Mouse (Mus musculus): ENCODE results near the gene Samd1. TPM values are rescaled to one million over a fixed set of nuclear protein-coding genes. Genes with fewer than 3 reads are reported as not detected.

Gene Samd1
- 16.0 and 17.3 TPM in 2 replicates for polyA plus RNA-seq (2014; fragmentation: Nextera tagmentation; extraction: Ambion mirVana)

GRCm38 (mm10) chr8:83997511-83998141 is at the start of gene Samd1:
TSS of gene Samd1 (plus strand) at chr8:83997672.
- Histone ChIP-seq H3K27ac (ENCODE audit: low read depth) (peak within 1 kb of the TSS; percentile 98), H3K4me1 (ENCODE audit: insufficient read depth) (peaks cover 6% of the 10 kb centered on the region), H3K4me3 (ENCODE audit: low read depth, low read length) (peak within 1 kb of the TSS; percentile 85), H3K4me2 (peak within 1 kb of the TSS; percentile 89), H3K9me3 (ENCODE audit: low read depth, low read length) (no peaks in the 10 kb centered on the region), H3K27me3 (ENCODE audit: insufficient read depth, low read length) (0 out of 2 replicates have a peak, but pooled peaks cover 3% of the 10 kb centered on the region), H3K9ac (peak within 1 kb of the TSS; percentile 80), H3K36me3 (ENCODE audit: insufficient read depth) (peaks cover 57% of the 10 kb centered on the region)
- ATAC-seq (ENCODE audit: insufficient read depth) = no peak
- no peak for TF ChIP-seq CTCF (IDR thresholded peaks at IDR 0.05; ENCODE audit: low read depth)
- under 1% methylated on average over 77 of the region's 112 CpGs for WGBS
- peak; percentile 75 for DNase-seq

GRCm38 (mm10) chr8:83954749-83955105 is 42.7 kb upstream of the Samd1 start:
- under 1% methylated on average over 14 of the region's 14 CpGs for WGBS
- no peak for DNase-seq

DNA sequence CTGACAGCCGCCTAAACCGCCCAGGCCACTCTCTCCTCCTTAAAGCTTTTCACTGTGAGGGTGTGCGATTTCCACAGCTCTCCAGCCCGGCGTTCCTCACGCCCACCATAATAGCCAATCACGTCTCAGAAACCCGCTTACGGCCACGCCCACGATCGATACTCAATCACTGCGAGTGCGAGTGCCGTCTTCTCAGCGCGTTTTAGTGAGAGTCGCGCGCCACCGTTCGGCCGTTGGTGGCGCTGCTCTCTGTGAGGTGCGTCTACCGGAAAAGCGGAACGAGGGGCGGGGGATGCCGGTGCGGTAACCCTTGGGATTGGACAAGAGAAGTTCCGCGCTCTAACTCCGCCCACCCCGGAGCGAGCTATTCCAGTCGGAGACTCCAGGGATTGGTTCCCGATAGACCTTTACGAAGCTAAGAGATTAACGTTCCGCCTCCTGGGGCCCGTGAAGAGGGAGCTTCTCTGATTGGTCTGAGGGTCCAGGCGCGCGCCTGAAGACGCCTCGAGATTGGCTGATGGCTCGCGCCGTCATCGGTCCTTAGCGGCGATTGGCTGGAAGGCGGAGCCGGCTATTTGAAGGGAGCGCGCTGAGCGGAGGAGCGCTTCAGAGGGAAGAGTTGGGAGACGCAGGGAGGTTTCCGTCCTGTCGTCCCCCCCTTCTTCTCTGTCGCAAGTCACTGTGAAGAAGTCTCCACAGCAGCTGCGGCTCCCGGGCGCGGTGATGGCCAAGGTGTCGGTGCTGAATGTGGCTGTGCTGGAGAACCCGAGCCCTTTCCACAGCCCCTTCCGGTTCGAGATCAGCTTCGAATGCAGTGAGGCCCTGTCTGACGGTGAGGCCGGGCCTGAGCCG is 42.1 kb upstream of the Samd1 start, which contains the start of the genes Gm10644 and Asf1b:
Gene Gm10644, minus strand, starts transcription at position 100 of the 852 bp plus-strand sequence.
Gene Asf1b, plus strand, starts transcription at position 402 of the 852 bp plus-strand sequence.
- Histone ChIP-seq H3K4me2 (peak within 1 kb of the TSS; percentile 92), H3K4me1 (ENCODE audit: insufficient read depth) (peaks cover 9% of the 10 kb centered on the region), H3K36me3 (ENCODE audit: insufficient read depth) (0 out of 2 replicates have a peak, but pooled peaks cover under 1% of the 10 kb centered on the region), H3K27ac (ENCODE audit: low read depth) (0 out of 2 replicates have a peak within 1 kb of the TSS, but pooled peaks have one; percentile 12), H3K9me3 (ENCODE audit: low read depth, low read length) (no peaks in the 10 kb centered on the region), H3K9ac (peak within 1 kb of the TSS; percentile 58), H3K4me3 (ENCODE audit: low read depth, low read length) (peak within 1 kb of the TSS; percentile 73), H3K27me3 (ENCODE audit: insufficient read depth, low read length) (no peaks in the 10 kb centered on the region)
- TF ChIP-seq CTCF (IDR thresholded peaks at IDR 0.05; ENCODE audit: low read depth) = peak; percentile 91
- WGBS = under 1% methylated on average over 75 of the region's 75 CpGs
- ATAC-seq (ENCODE audit: insufficient read depth) (peak; percentile 100), DNase-seq (peak; percentile 100)

More at GRCm38 (mm10) chr8:83954749-83955105, 42.7 kb upstream of the Samd1 start:
- peak overlapping the region; percentile 92 for H3K4me2 ChIP-seq
- peak overlapping the region; percentile 73 for H3K4me3 ChIP-seq (ENCODE audit: low read depth, low read length)
- no peaks in the 10 kb centered on the region for H3K27me3 ChIP-seq (ENCODE audit: insufficient read depth, low read length)
- ATAC-seq (ENCODE audit: insufficient read depth) = no peak
- 0 out of 2 replicates have a peak overlapping the region, but pooled peaks have one; percentile 12 for H3K27ac ChIP-seq (ENCODE audit: low read depth)
- no peaks in the 10 kb centered on the region for H3K36me3 ChIP-seq (ENCODE audit: insufficient read depth)
- H3K9ac ChIP-seq = peak overlapping the region; percentile 46
- peaks cover 9% of the 10 kb centered on the region for H3K4me1 ChIP-seq (ENCODE audit: insufficient read depth)
- no peak for TF ChIP-seq CTCF (IDR thresholded peaks at IDR 0.05; ENCODE audit: low read depth)
- H3K9me3 ChIP-seq (ENCODE audit: low read depth, low read length) = no peaks in the 10 kb centered on the region

DNA sequence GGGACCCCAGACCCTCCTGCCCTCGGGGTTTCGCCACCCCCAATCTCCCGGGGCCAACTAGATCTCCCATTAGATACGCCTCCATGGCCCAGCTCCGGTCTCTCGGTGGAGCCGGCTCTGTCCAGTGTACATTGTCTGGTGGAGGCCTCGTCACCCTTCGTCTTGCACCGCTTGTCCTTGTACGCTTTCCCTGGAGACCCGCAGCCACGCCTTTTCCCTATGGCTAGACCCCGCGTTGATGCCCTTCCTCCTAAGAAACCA is 41.6 kb upstream of the Samd1 start:
- Histone ChIP-seq H3K4me2 (peak overlapping the region; percentile 92), H3K27me3 (ENCODE audit: insufficient read depth, low read length) (no peaks in the 10 kb centered on the region), H3K9ac (peak overlapping the region; percentile 58), H3K4me3 (ENCODE audit: low read depth, low read length) (peak overlapping the region; percentile 73), H3K4me1 (ENCODE audit: insufficient read depth) (peaks cover 9% of the 10 kb centered on the region), H3K36me3 (ENCODE audit: insufficient read depth) (0 out of 2 replicates have a peak, but pooled peaks cover 3% of the 10 kb centered on the region), H3K9me3 (ENCODE audit: low read depth, low read length) (no peaks in the 10 kb centered on the region), H3K27ac (ENCODE audit: low read depth) (no peak overlapping the region)
- DNase-seq = no peak
- no peak for ATAC-seq (ENCODE audit: insufficient read depth)
- no peak for TF ChIP-seq CTCF (IDR thresholded peaks at IDR 0.05; ENCODE audit: low read depth)
- WGBS = under 1% methylated on average over 15 of the region's 15 CpGs

- Histone ChIP-seq H3K4me2 (peak overlapping the region; percentile 92), H3K9me3 (ENCODE audit: low read depth, low read length) (no peaks in the 10 kb centered on the region), H3K27me3 (ENCODE audit: insufficient read depth, low read length) (no peaks in the 10 kb centered on the region), H3K4me3 (ENCODE audit: low read depth, low read length) (peak overlapping the region; percentile 73), H3K9ac (peak overlapping the region; percentile 58), H3K27ac (ENCODE audit: low read depth) (no peak overlapping the region), H3K36me3 (ENCODE audit: insufficient read depth) (0 out of 2 replicates have a peak, but pooled peaks cover 3% of the 10 kb centered on the region), H3K4me1 (ENCODE audit: insufficient read depth) (peaks cover 9% of the 10 kb centered on the region)
- DNase-seq = peak; percentile 65
- peak; percentile 48 for TF ChIP-seq CTCF (IDR thresholded peaks at IDR 0.05; ENCODE audit: low read depth)
- 23% methylated on average over 1 of the region's 1 CpGs for WGBS
- no peak for ATAC-seq (ENCODE audit: insufficient read depth)
Observed at GRCm38 (mm10) chr8:83956789-83957188, 40.7 kb upstream of the Samd1 start.

GRCm38 (mm10) chr8:83964015-83964765 is 33.3 kb upstream of the Samd1 start:
- Histone ChIP-seq H3K27me3 (ENCODE audit: insufficient read depth, low read length) (no peaks in the 10 kb centered on the region), H3K4me1 (ENCODE audit: insufficient read depth) (no peaks in the 10 kb centered on the region), H3K36me3 (ENCODE audit: insufficient read depth) (peaks cover 30% of the 10 kb centered on the region), H3K9me3 (ENCODE audit: low read depth, low read length) (no peaks in the 10 kb centered on the region), H3K4me3 (ENCODE audit: low read depth, low read length) (no peak overlapping the region), H3K4me2 (no peak overlapping the region), H3K27ac (ENCODE audit: low read depth) (no peak overlapping the region), H3K9ac (no peak overlapping the region)
- ATAC-seq (ENCODE audit: insufficient read depth) (no peak), DNase-seq (no peak)
- WGBS = 80% methylated on average over 5 of the region's 5 CpGs
- TF ChIP-seq CTCF (IDR thresholded peaks at IDR 0.05; ENCODE audit: low read depth) = no peak

Data from lung, embryonic 14.5 days (tissue).